ENCODE assay signal across 9 mouse cellular contexts in genomic region chr6:122471461-122471860, GRCm38 (mm10). TPM values are rescaled to one million over a fixed set of nuclear protein-coding genes. Genes with fewer than 3 reads are reported as not detected.
"Had no signal": no experiment of that assay in that cellular context is flagged by ENCODE, and none has a peak within 500 bp of the region (broad histone marks: within the 10 kb centered on the region; RNA-seq: fewer than 3 reads in every experiment).

No protein-coding gene starts in this region.

RNA-seq across cellular contexts. Expression of gene Rimklb, which starts 27.1 kb away (rescaled TPM):
- total RNA-seq: liver, adult 2 months; megakaryocyte progenitor cell, adult 5-6 weeks; megakaryocyte, adult 5-6 weeks; megakaryocyte-erythroid progenitor cell, adult 5-6 weeks; monocyte, adult 5-6 weeks had no signal
- polyA plus RNA-seq: liver, adult 2 months; liver, postnatal 0 days; macrophage; myocyte had no signal

RNA-seq across cellular contexts. Expression of gene Mfap5, which starts 34.2 kb away (rescaled TPM):
- total RNA-seq: left cerebral cortex, postnatal 36 days; megakaryocyte progenitor cell, adult 5-6 weeks; megakaryocyte, adult 5-6 weeks; megakaryocyte-erythroid progenitor cell, adult 5-6 weeks; monocyte, adult 5-6 weeks had no signal
- polyA plus RNA-seq: liver, adult 2 months; macrophage had no signal
